Mouse (Mus musculus) liver, adult (tissue): Measurements from ENCODE around the gene Sh3gl1.

Source experiments
- GATA4 ChIP-seq: IDR thresholded peaks from 2 replicates; pipeline ENCODE4 v1.6.1; 2014; ENCODE audit warnings: mild to moderate bottlenecking, low read length; ENCODE audit not compliant: insufficient replicate concordance

Gene Sh3gl1

GRCm38 (mm10) chr17:56016382-56016781 lies 20.1 kb downstream of the Sh3gl1 start:
- no peak for TF ChIP-seq GATA4

GRCm38 (mm10) chr17:56015293-56015692 lies 21.1 kb downstream of the Sh3gl1 start:
- TF ChIP-seq GATA4 = no peak

GRCm38 (mm10) chr17:56011441-56011840 lies 25.0 kb downstream of the Sh3gl1 start:
- TF ChIP-seq GATA4 = no peak

- TF ChIP-seq GATA4 = no peak
These were observed 25.8 kb downstream of the Sh3gl1 start for GRCm38 (mm10) chr17:56010681-56011080.

- no peak for TF ChIP-seq GATA4
These were observed 26.2 kb downstream of the Sh3gl1 start for GRCm38 (mm10) chr17:56010255-56010654.

GRCm38 (mm10) chr17:56009962-56010240 lies 26.5 kb downstream of the Sh3gl1 start:
- no peak for TF ChIP-seq GATA4

GRCm38 (mm10) chr17:56009088-56009961 lies 27.1 kb downstream of the Sh3gl1 start:
- TF ChIP-seq GATA4 = peak; percentile 15; the same call in 1 of the 2 replicates

GRCm38 (mm10) chr17:56008356-56009087 lies 27.9 kb downstream of the Sh3gl1 start:
- TF ChIP-seq GATA4 = peak; percentile 93; the same call in 1 of the 2 replicates

GRCm38 (mm10) chr17:56007444-56008355 lies 28.7 kb downstream of the Sh3gl1 start:
- no peak for TF ChIP-seq GATA4

- TF ChIP-seq GATA4 = no peak
These were observed 29.5 kb downstream of the Sh3gl1 start for GRCm38 (mm10) chr17:56006956-56007355.

- no peak; the same call in 1 of the 2 replicates for TF ChIP-seq GATA4
These were observed 30.9 kb downstream of the Sh3gl1 start, which contains the start of the genes Stap2 and Mpnd for GRCm38 (mm10) chr17:56005415-56006061. Stap2 (minus strand) TSS chr17:56005584. Mpnd (plus strand) TSS chr17:56005711.

GRCm38 (mm10) chr17:56003000-56003399 lies 33.4 kb downstream of the Sh3gl1 start:
- no peak for TF ChIP-seq GATA4

GRCm38 (mm10) chr17:55999794-56000499 lies 36.5 kb downstream of the Sh3gl1 start:
- TF ChIP-seq GATA4 = no peak

GRCm38 (mm10) chr17:55996007-55996406 lies 40.4 kb downstream of the Sh3gl1 start:
- no peak for TF ChIP-seq GATA4
